Mouse (Mus musculus) heart, postnatal 0 days (tissue): ENCODE data around the gene Ccdc181. TPM values are rescaled to one million over a fixed set of nuclear protein-coding genes. Genes with fewer than 3 reads are reported as not detected.

Experiments
- ATAC-seq: fragments of 200-750 bp; cut with Nextera tagmentation; 2 replicates; pipeline ENCODE4 v1.8.0; 2017; ENCODE audit warnings: low read depth, moderate number of reproducible peaks, moderate library complexity; ENCODE audit not compliant: insufficient read depth
- DNase-seq: peaks from one replicate; pipeline ENCODE4 v3.0.0-alpha.2; 2016; ENCODE audit warnings: low spot score
- H3K27ac ChIP-seq: fragments of 300-500 bp; sonication (generic); 2 replicates; pipeline ENCODE4 v1.5.1; 2014; ENCODE audit warnings: low read depth, mild to moderate bottlenecking
- H3K27me3 ChIP-seq: fragments of 300-500 bp; sonication (generic); 2 replicates; pipeline ENCODE4 v1.6.1; 2014; ENCODE audit warnings: low read length, mixed read lengths; ENCODE audit not compliant: control insufficient read depth, insufficient read depth
- H3K36me3 ChIP-seq: fragments of 300-500 bp; sonication (generic); replicated peaks from 2 replicates; pipeline ENCODE4 v1.6.1; 2014; ENCODE audit warnings: low read length, mixed read lengths; ENCODE audit not compliant: control insufficient read depth, insufficient read depth
- H3K4me1 ChIP-seq: fragments of 300-500 bp; sonication (generic); 2 replicates; pipeline ENCODE4 v1.6.1; 2014; ENCODE audit warnings: antibody characterized with exemption; ENCODE audit not compliant: control insufficient read depth, insufficient read depth
- H3K4me2 ChIP-seq: fragments of 300-500 bp; sonication (generic); 2 replicates; pipeline ENCODE4 v1.6.1; 2014; ENCODE audit warnings: low read depth, mild to moderate bottlenecking, low read length, moderate library complexity
- H3K4me3 ChIP-seq: fragments of 300-500 bp; sonication (generic); 2 replicates; pipeline ENCODE4 v1.5.1; 2014; ENCODE audit warnings: low read depth, low read length
- H3K9ac ChIP-seq: fragments of 300-500 bp; sonication (generic); replicated peaks from 2 replicates; pipeline ENCODE4 v1.6.1; 2014; ENCODE audit warnings: low read depth, low read length, mixed read lengths
- H3K9me3 ChIP-seq: fragments of 300-500 bp; sonication (generic); replicated peaks from 2 replicates; pipeline ENCODE4 v1.6.1; 2016; ENCODE audit warnings: low read length; ENCODE audit not compliant: control insufficient read depth
- CTCF ChIP-seq: IDR thresholded peaks from 2 replicates; pipeline ENCODE4 v1.5.1; 2016; ENCODE audit warnings: antibody characterized with exemption, control low read depth, low read depth
- EP300 ChIP-seq: IDR thresholded peaks from 2 replicates; pipeline ENCODE4 v1.6.1; 2016; ENCODE audit warnings: antibody characterized with exemption, low read depth
- WGBS: fragments of 180-500 bp; shearing (Covaris S2); extraction: QIAGEN DNeasy Blood & Tissue Kit; methylation state at CpG from one replicate; pipeline ENCODE4 v1.1.7; 2014; 5-methylcytosine and 5-hydroxymethylcytosine counted together
- polyA plus RNA-seq: library from polyadenylated mRNA; unstranded; fragments of >200 nt; fragmentation: Nextera tagmentation; extraction: Ambion mirVana; gene quantifications from 2 replicates; pipeline ENCODE4 v1.2.1, GENCODE M21; 2015
- total RNA-seq: library from RNA; depleted of rRNA; stranded (reverse); fragments of >200 nt; gene quantifications from 2 replicates; pipeline ENCODE4 v1.2.3, GENCODE M21; 2014; ENCODE audit warnings: low replicate concordance

The Ccdc181 gene
- total and polyA plus RNA-seq, 2 experiments from 2014 or later: 1.1 to 9.8 TPM

GRCm38 (mm10) chr1:164317261-164317660 lies 41.9 kb downstream of the Ccdc181 start:
- no peak overlapping the region for H3K9ac ChIP-seq
- peaks cover 11% of the 10 kb centered on the region; the same call in 1 of the 2 replicates for H3K36me3 ChIP-seq
- DNase-seq (no peak), ATAC-seq (no peak)
- H3K27me3 ChIP-seq: no peaks in the 10 kb centered on the region
- no peaks in the 10 kb centered on the region for H3K9me3 ChIP-seq
- WGBS: 54% methylated on average over 9 of the region's 9 CpGs
- TF ChIP-seq CTCF (no peak), EP300 (no peak)
- no peaks in the 10 kb centered on the region; the same call in 1 of the 2 replicates for H3K4me1 ChIP-seq
- H3K27ac ChIP-seq: no peak overlapping the region
- no peak overlapping the region for H3K4me2 ChIP-seq
- no peak overlapping the region for H3K4me3 ChIP-seq

GRCm38 (mm10) chr1:164318474-164318873 lies 43.1 kb downstream of the Ccdc181 start:
- no peak for ATAC-seq
- H3K27ac ChIP-seq: no peak overlapping the region

GRCm38 (mm10) chr1:164319542-164320140 lies 44.3 kb downstream of the Ccdc181 start:
- TF ChIP-seq CTCF (no peak), EP300 (no peak)
- peak overlapping the region; percentile 24; the same call in 1 of the 2 replicates for H3K4me3 ChIP-seq
- H3K4me1 ChIP-seq: no peaks in the 10 kb centered on the region; the same call in 1 of the 2 replicates
- 29% methylated on average over 14 of the region's 14 CpGs for WGBS
- DNase-seq (no peak), ATAC-seq (no peak)
- no peaks in the 10 kb centered on the region for H3K9me3 ChIP-seq
- H3K27ac ChIP-seq: 0 out of 2 replicates have a peak overlapping the region, but pooled peaks have one; percentile 20
- H3K4me2 ChIP-seq: peak overlapping the region; percentile 48
- no peaks in the 10 kb centered on the region for H3K36me3 ChIP-seq
- no peak overlapping the region for H3K9ac ChIP-seq
- H3K27me3 ChIP-seq: no peaks in the 10 kb centered on the region

More at GRCm38 (mm10) chr1:164318474-164318873, 43.1 kb downstream of the Ccdc181 start:
- TF ChIP-seq EP300: no peak
- TF ChIP-seq CTCF: no peak
- H3K27me3 ChIP-seq: no peaks in the 10 kb centered on the region
- H3K4me2 ChIP-seq: no peak overlapping the region
- 0 out of 2 replicates have a peak, but pooled peaks cover 4% of the 10 kb centered on the region for H3K36me3 ChIP-seq
- H3K9ac ChIP-seq: no peak overlapping the region
- DNase-seq: no peak
- WGBS: 95% methylated on average over 5 of the region's 5 CpGs
- no peaks in the 10 kb centered on the region for H3K9me3 ChIP-seq
- H3K4me3 ChIP-seq: no peak overlapping the region
- H3K4me1 ChIP-seq: no peaks in the 10 kb centered on the region; the same call in 1 of the 2 replicates

GRCm38 (mm10) chr1:164320731-164321130 lies 45.3 kb downstream of the Ccdc181 start:
- no peak for DNase-seq
- Histone ChIP-seq H3K27ac (no peak overlapping the region), H3K4me1 (no peaks in the 10 kb centered on the region; the same call in 1 of the 2 replicates), H3K9ac (no peak overlapping the region), H3K9me3 (no peaks in the 10 kb centered on the region), H3K4me3 (no peak overlapping the region), H3K27me3 (no peaks in the 10 kb centered on the region), H3K4me2 (no peak overlapping the region), H3K36me3 (no peaks in the 10 kb centered on the region)
- ATAC-seq: no peak
- TF ChIP-seq CTCF: no peak
- TF ChIP-seq EP300: no peak
- 23% methylated on average over 5 of the region's 5 CpGs for WGBS

GRCm38 (mm10) chr1:164321408-164321807 lies 46.0 kb downstream of the Ccdc181 start:
- Histone ChIP-seq H3K27me3 (no peaks in the 10 kb centered on the region), H3K9ac (no peak overlapping the region), H3K4me1 (no peaks in the 10 kb centered on the region; the same call in 1 of the 2 replicates), H3K27ac (no peak overlapping the region), H3K9me3 (no peaks in the 10 kb centered on the region), H3K36me3 (no peaks in the 10 kb centered on the region), H3K4me3 (no peak overlapping the region), H3K4me2 (no peak overlapping the region)
- DNase-seq: no peak
- TF ChIP-seq CTCF (no peak), EP300 (no peak)
- no peak for ATAC-seq
- WGBS: 79% methylated on average over 10 of the region's 10 CpGs
